In genomic region chr4:107042304-107042703, GRCm38 (mm10) we compare ENCODE assay signal across 35 mouse cellular contexts. TPM values are rescaled to one million over a fixed set of nuclear protein-coding genes. Genes with fewer than 3 reads are reported as not detected.
"Had no signal": no experiment of that assay in that cellular context is flagged by ENCODE, and none has a peak within 500 bp of the region (broad histone marks: within the 10 kb centered on the region; RNA-seq: fewer than 3 reads in every experiment).

No protein-coding gene starts in this region.

- H3K9me3 ChIP-seq: embryonic facial prominence, embryonic 10.5 days; embryonic facial prominence, embryonic 12.5 days; embryonic facial prominence, embryonic 13.5 days; embryonic facial prominence, embryonic 15.5 days; forebrain, embryonic 10.5 days; forebrain, embryonic 12.5 days; forebrain, embryonic 13.5 days; forebrain, embryonic 15.5 days; heart, embryonic 10.5 days had no signal

- H3K27me3 ChIP-seq: embryonic facial prominence, embryonic 12.5 days; embryonic facial prominence, embryonic 13.5 days; embryonic facial prominence, embryonic 15.5 days; forebrain, embryonic 12.5 days; forebrain, embryonic 13.5 days; forebrain, embryonic 15.5 days had no signal

- H3K9ac ChIP-seq: embryonic facial prominence, embryonic 12.5 days; embryonic facial prominence, embryonic 13.5 days; embryonic facial prominence, embryonic 15.5 days; forebrain, embryonic 12.5 days; forebrain, embryonic 13.5 days; forebrain, embryonic 15.5 days; forebrain, postnatal 0 days had no signal

- DNase-seq: cerebellum, postnatal 10 days; cerebellum, postnatal 14 days; cerebellum, postnatal 25 days; cerebellum, postnatal 36 days; embryo, embryonic 11 days; forebrain, postnatal 0 days; gastrocnemius, adult 2 months; gastrocnemius, postnatal 10 days; gastrocnemius, postnatal 14 days; gastrocnemius, postnatal 25 days; gastrocnemius, postnatal 36 days; heart, adult 11 months; heart, adult 18-20 months; heart, adult 2 months had no signal

- H3K27ac ChIP-seq: embryonic facial prominence, embryonic 10.5 days; embryonic facial prominence, embryonic 12.5 days; embryonic facial prominence, embryonic 13.5 days; embryonic facial prominence, embryonic 15.5 days; forebrain, embryonic 10.5 days; forebrain, embryonic 12.5 days; forebrain, embryonic 13.5 days; forebrain, embryonic 15.5 days; gastrocnemius, adult 2 months; heart, adult 2 months; heart, embryonic 10.5 days had no signal

- H3K4me1 ChIP-seq: embryonic facial prominence, embryonic 10.5 days; embryonic facial prominence, embryonic 12.5 days; embryonic facial prominence, embryonic 13.5 days; embryonic facial prominence, embryonic 15.5 days; forebrain, embryonic 15.5 days had no signal

- H3K4me3 ChIP-seq: embryonic facial prominence, embryonic 10.5 days; embryonic facial prominence, embryonic 12.5 days; embryonic facial prominence, embryonic 13.5 days; embryonic facial prominence, embryonic 15.5 days; erythroblast, embryonic 14.5 days; forebrain, embryonic 10.5 days; forebrain, embryonic 12.5 days; forebrain, embryonic 13.5 days; forebrain, embryonic 15.5 days; gastrocnemius, adult 2 months; heart, adult 2 months; heart, embryonic 10.5 days had no signal

RNA-seq across cellular contexts. Expression of gene Cdcp2, which starts 54.4 kb away (rescaled TPM):
- total RNA-seq: common myeloid progenitor, adult 5-6 weeks; forebrain, postnatal 0 days; gastrocnemius, adult 18-20 months; gastrocnemius, adult 2 months; gastrocnemius, adult 8-10 months; gastrocnemius, postnatal 10 days; gastrocnemius, postnatal 14 days; gastrocnemius, postnatal 25 days; gastrocnemius, postnatal 36 days; gastrocnemius, postnatal 4 days; granulocyte monocyte progenitor cell, adult 5-6 weeks; heart, adult 18-20 months; heart, adult 2 months; heart, adult 8-10 months had no signal
- polyA plus RNA-seq: cortical plate, adult 2 months; embryonic facial prominence, embryonic 11.5 days; embryonic facial prominence, embryonic 13.5 days; embryonic facial prominence, embryonic 15.5 days; forebrain, embryonic 12.5 days; forebrain, embryonic 13.5 days; forebrain, embryonic 14.5 days; forebrain, embryonic 15.5 days; forebrain, embryonic 16.5 days; forebrain, postnatal 0 days; frontal cortex, adult 2 months; heart, adult 2 months; heart, embryonic 10.5 days had no signal
